8 mouse cellular contexts compared by ENCODE assay signal in the genomic region with DNA sequence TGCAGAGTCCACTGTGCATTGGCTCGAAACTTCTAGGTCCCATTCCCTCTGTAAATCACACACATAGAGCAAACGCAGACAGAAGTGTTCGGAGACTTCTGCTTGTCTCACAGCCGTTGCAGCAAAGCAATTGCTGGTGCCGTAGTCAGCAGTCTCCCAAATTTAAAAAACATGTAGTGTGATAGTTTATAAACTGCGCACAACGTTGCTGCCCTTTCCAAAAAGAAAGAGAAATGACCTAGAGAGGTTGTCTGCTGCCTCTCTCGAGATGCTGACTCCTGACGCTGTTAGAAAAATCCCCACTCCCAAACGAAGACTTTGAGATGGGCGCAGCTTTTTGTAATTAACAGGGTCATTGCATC. TPM values are rescaled to one million over a fixed set of nuclear protein-coding genes. Genes with fewer than 3 reads are reported as not detected.
DNase-seq lines count a peak whose midpoint lies in the region; ATAC-seq and TF ChIP-seq lines count a peak whose summit lies in the region.

No protein-coding gene starts in this region.

- no peaks in the 10 kb centered on the region for H3K9me3 ChIP-seq in megakaryocyte, embryonic 14.5 days
- no peaks in the 10 kb centered on the region for H3K9me3 ChIP-seq in limb, embryonic 14.5 days (ENCODE audit: control insufficient read depth, low read length)
- H3K9me3 ChIP-seq in stomach, embryonic 14.5 days (ENCODE audit: control insufficient read depth, low read depth, low read length): no peaks in the 10 kb centered on the region

- H3K4me3 ChIP-seq in megakaryocyte, embryonic 14.5 days (replicated peaks): peak overlapping the region; percentile 89
- H3K4me3 ChIP-seq in limb, embryonic 14.5 days (replicated peaks; ENCODE audit: low read length): peak overlapping the region; percentile 57
- peak overlapping the region; percentile 44 for H3K4me3 ChIP-seq in stomach, embryonic 14.5 days (ENCODE audit: low read depth, low read length)

- peaks cover 67% of the 10 kb centered on the region for H3K27me3 ChIP-seq in megakaryocyte, embryonic 14.5 days (replicated peaks)
- no peaks in the 10 kb centered on the region for H3K27me3 ChIP-seq in limb, embryonic 14.5 days (ENCODE audit: control insufficient read depth, insufficient read depth, low read length)
- no peaks in the 10 kb centered on the region for H3K27me3 ChIP-seq in stomach, embryonic 14.5 days (ENCODE audit: control insufficient read depth, insufficient read depth, low read length)

- 9% methylated on average over 11 of the region's 11 CpGs for WGBS in limb, embryonic 14.5 days
- WGBS in stomach, embryonic 14.5 days: 16% methylated on average over 11 of the region's 11 CpGs

- no peaks in the 10 kb centered on the region for H3K36me3 ChIP-seq in megakaryocyte, embryonic 14.5 days (replicated peaks; ENCODE audit: low read length)
- H3K36me3 ChIP-seq in limb, embryonic 14.5 days (ENCODE audit: control insufficient read depth, insufficient read depth, low read length): no peaks in the 10 kb centered on the region
- H3K36me3 ChIP-seq in stomach, embryonic 14.5 days (ENCODE audit: control insufficient read depth, insufficient read depth, low read length): no peaks in the 10 kb centered on the region

- peak overlapping the region; percentile 73 for H3K4me2 ChIP-seq in limb, embryonic 14.5 days (replicated peaks; ENCODE audit: low read depth, low read length, severe bottlenecking)
- H3K4me2 ChIP-seq in stomach, embryonic 14.5 days (replicated peaks; ENCODE audit: low read depth, low read length): peak overlapping the region; percentile 94

- peak overlapping the region; percentile 67 for H3K9ac ChIP-seq in limb, embryonic 14.5 days (ENCODE audit: low read depth, low read length, severe bottlenecking)
- peak overlapping the region; percentile 15; the same call in 1 of the 2 replicates for H3K9ac ChIP-seq in stomach, embryonic 14.5 days (replicated peaks; ENCODE audit: low read depth, low read length)

- TF ChIP-seq POLR2A in limb, embryonic 14.5 days (IDR thresholded peaks at IDR 0.05; ENCODE audit: borderline replicate concordance, extremely low read depth, insufficient read depth, insufficient read length): no peak

- DNase-seq in embryo, embryonic 10.5 days (ENCODE audit: low spot score): peak; percentile 20
- no peak for DNase-seq in embryo, embryonic 9.5 days (ENCODE audit: extremely low spot score)
- peak; percentile 29 for DNase-seq in limb, embryonic 14.5 days (ENCODE audit: low spot score)
- no peak for DNase-seq in MN1 (ENCODE audit: low spot score)
- DNase-seq in frontal cortex, adult 2 months (ENCODE audit: extremely low spot score in 1 of 2, low spot score in 1 of 2): no peak

- peaks cover 36% of the 10 kb centered on the region for H3K4me1 ChIP-seq in megakaryocyte, embryonic 14.5 days
- H3K4me1 ChIP-seq in limb, embryonic 14.5 days (ENCODE audit: control insufficient read depth, insufficient read depth, low read length): peaks cover 26% of the 10 kb centered on the region
- H3K4me1 ChIP-seq in stomach, embryonic 14.5 days (ENCODE audit: control insufficient read depth, insufficient read depth, low read length): peaks cover 5% of the 10 kb centered on the region; the same call in 1 of the 2 replicates

- peak overlapping the region; percentile 95 for H3K27ac ChIP-seq in limb, embryonic 14.5 days (replicated peaks; ENCODE audit: low read depth, low read length)
- H3K27ac ChIP-seq in stomach, embryonic 14.5 days (ENCODE audit: low read length): peak overlapping the region; percentile 80

- no peak for ATAC-seq in megakaryocyte, adult 5-6 weeks (ENCODE audit: poor library complexity, severe bottlenecking)
- ATAC-seq in limb, embryonic 14.5 days (ENCODE audit: low FRiP score, low read depth): peak; percentile 20; the same call in 1 of the 2 replicates
- ATAC-seq in stomach, embryonic 14.5 days (ENCODE audit: insufficient number of reproducible peaks, insufficient read depth, low FRiP score, low read depth): no peak

RNA-seq across cellular contexts. Expression of gene Fbln5, which starts 0.6 kb away (rescaled TPM):
- polyA plus RNA-seq in megakaryocyte, embryonic 14.5 days (2012; ENCODE audit: insufficient read depth, low replicate concordance): not detected in 2 replicates
- 0.33 and 0.89 TPM in 2 replicates for total RNA-seq in megakaryocyte, adult 5-6 weeks (2015)
- total RNA-seq in megakaryocyte, adult 5-6 weeks (2017): 0.48 TPM in 1 of 2 replicates, not detected in the other
- polyA plus RNA-seq in limb, embryonic 14.5 days (2012; rRNA removed): 112 and 145 TPM in 2 replicates
- polyA plus RNA-seq in limb, embryonic 14.5 days (2014; fragmentation: Nextera tagmentation; extraction: Ambion mirVana): 164 and 177 TPM in 2 replicates
- polyA plus RNA-seq in stomach, embryonic 14.5 days (2014; fragmentation: Nextera tagmentation; extraction: Ambion mirVana): 50.6 and 52.4 TPM in 2 replicates
- polyA plus RNA-seq in frontal cortex, adult 2 months (2012; rRNA removed): 4.2 and 7.3 TPM in 2 replicates

Comparison
In these comparisons a context has a peak if more than half of its experiments do, and no peak if none do; other contexts are left out.
1. DNase-seq: peak in embryo, embryonic 10.5 days (single experiment) and limb, embryonic 14.5 days (single experiment); none in embryo, embryonic 9.5 days (single experiment), MN1 (single experiment) and frontal cortex, adult 2 months (0 of 2).
2. Peak in every context shown above with its lines, with median percentiles within 50 percentile points of each other: H3K4me3 ChIP-seq.